Mouse (Mus musculus) intestine, postnatal 0 days (tissue): ENCODE measurements around the gene C5ar2. TPM values are rescaled to one million over a fixed set of nuclear protein-coding genes. Genes with fewer than 3 reads are reported as not detected.
"Not testable (repeated sequence)": the region's sequence is repeated elsewhere in the genome, so short reads cannot be mapped to it uniquely, and the experiment has no call there.

Experiments
- ATAC-seq: fragments of 200-750 bp; cut with Nextera tagmentation; 2 replicates; pipeline ENCODE4 v1.8.0; 2017; ENCODE audit warnings: mild to moderate bottlenecking, moderate TSS enrichment, moderate library complexity
- H3K27ac ChIP-seq: fragments of 300-500 bp; sonication (generic); 2 replicates; pipeline ENCODE4 v1.5.1; 2014; ENCODE audit warnings: mild to moderate bottlenecking, low read depth, low read length, moderate library complexity
- H3K27me3 ChIP-seq: fragments of 300-500 bp; sonication (generic); replicated peaks from 2 replicates; pipeline ENCODE4 v1.6.1; 2014; ENCODE audit warnings: low read length, mixed read lengths; ENCODE audit not compliant: control insufficient read depth, insufficient read depth
- H3K36me3 ChIP-seq: fragments of 300-500 bp; sonication (generic); 2 replicates; pipeline ENCODE4 v1.6.1; 2014; ENCODE audit warnings: mild to moderate bottlenecking, moderate library complexity; ENCODE audit not compliant: control insufficient read depth, insufficient read depth
- H3K4me1 ChIP-seq: fragments of 300-500 bp; sonication (generic); replicated peaks from 2 replicates; pipeline ENCODE4 v1.6.1; 2014; ENCODE audit warnings: antibody characterized with exemption, low read length, mixed read lengths; ENCODE audit not compliant: control insufficient read depth, insufficient read depth
- H3K4me2 ChIP-seq: fragments of 300-500 bp; sonication (generic); replicated peaks from 2 replicates; pipeline ENCODE4 v1.6.1; 2014; ENCODE audit warnings: low read depth, mild to moderate bottlenecking, moderate library complexity
- H3K4me3 ChIP-seq: fragments of 300-500 bp; sonication (generic); 2 replicates; pipeline ENCODE4 v1.5.1; 2014; ENCODE audit warnings: low read depth, low read length
- H3K9ac ChIP-seq: fragments of 300-500 bp; sonication (generic); 2 replicates; pipeline ENCODE4 v1.6.1; 2014; ENCODE audit warnings: mild to moderate bottlenecking, low read depth, low read length
- H3K9me3 ChIP-seq: fragments of 300-500 bp; sonication (generic); 2 replicates; pipeline ENCODE4 v1.6.1; 2016; ENCODE audit warnings: mixed run types; ENCODE audit not compliant: control insufficient read depth
- CTCF ChIP-seq: sonication (generic); IDR thresholded peaks from 2 replicates; pipeline ENCODE4 v1.5.1; 2016; ENCODE audit warnings: low read depth, mild to moderate bottlenecking, control low read depth, antibody characterized with exemption, moderate library complexity
- WGBS: fragments of 180-500 bp; shearing (Covaris S2); extraction: QIAGEN DNeasy Blood & Tissue Kit; methylation state at CpG from one replicate; pipeline ENCODE4 v1.1.7; 2014; 5-methylcytosine and 5-hydroxymethylcytosine counted together
- polyA plus RNA-seq: library from polyadenylated mRNA; unstranded; fragments of >200 nt; fragmentation: Nextera tagmentation; extraction: Ambion mirVana; gene quantifications from 2 replicates; pipeline ENCODE4 v1.2.1, GENCODE M21; 2015

The C5ar2 gene
- polyA plus RNA-seq, 1 experiment from 2014 or later: 0.16 TPM

- H3K9me3 ChIP-seq: no peaks in the 10 kb centered on the region
- peak overlapping the region; percentile 61 for H3K4me3 ChIP-seq
- peaks cover 7% of the 10 kb centered on the region for H3K4me1 ChIP-seq
- no peaks in the 10 kb centered on the region for H3K27me3 ChIP-seq
- peak; percentile 57 for TF ChIP-seq CTCF
- peak overlapping the region; percentile 94 for H3K4me2 ChIP-seq
- peak overlapping the region; percentile 96 for H3K27ac ChIP-seq
- peaks cover 24% of the 10 kb centered on the region for H3K36me3 ChIP-seq
- WGBS: 1% methylated on average over 42 of the region's 46 CpGs
- peak overlapping the region; percentile 69 for H3K9ac ChIP-seq
- ATAC-seq: peak; percentile 80
Observed at GRCm38 (mm10) chr7:16272681-16273080, 28.7 kb upstream of the C5ar2 start.

GRCm38 (mm10) chr7:16271139-16271538, 27.2 kb upstream of the C5ar2 start:
- no peak for TF ChIP-seq CTCF
- ATAC-seq: no peak
- Histone ChIP-seq H3K27me3 (no peaks in the 10 kb centered on the region), H3K9me3 (no peaks in the 10 kb centered on the region), H3K36me3 (peaks cover 11% of the 10 kb centered on the region), H3K4me1 (peaks cover 7% of the 10 kb centered on the region), H3K4me3 (no peak overlapping the region), H3K27ac (no peak overlapping the region), H3K9ac (no peak overlapping the region), H3K4me2 (no peak overlapping the region)
- 86% methylated on average over 1 of the region's 1 CpGs for WGBS

- ATAC-seq: peak; percentile 68
- H3K27me3 ChIP-seq, H3K9ac ChIP-seq, H3K4me2 ChIP-seq, H3K36me3 ChIP-seq, H3K9me3 ChIP-seq, H3K4me1 ChIP-seq, H3K27ac ChIP-seq, H3K4me3 ChIP-seq: not testable (repeated sequence)
- 38% methylated on average over 7 of the region's 7 CpGs for WGBS
Observed at GRCm38 (mm10) chr7:16266593-16266992, 22.6 kb upstream of the C5ar2 start.

GRCm38 (mm10) chr7:16265856-16266255, 21.9 kb upstream of the C5ar2 start:
- no peak for ATAC-seq
- H3K4me1 ChIP-seq: no peaks in the 10 kb centered on the region
- no peak overlapping the region for H3K4me2 ChIP-seq
- TF ChIP-seq CTCF: no peak
- H3K36me3 ChIP-seq: no peaks in the 10 kb centered on the region
- H3K9me3 ChIP-seq: no peaks in the 10 kb centered on the region
- H3K27ac ChIP-seq: no peak overlapping the region
- no peak overlapping the region for H3K9ac ChIP-seq
- no peaks in the 10 kb centered on the region for H3K27me3 ChIP-seq
- H3K4me3 ChIP-seq: no peak overlapping the region
- 87% methylated on average over 11 of the region's 11 CpGs for WGBS

- no peaks in the 10 kb centered on the region for H3K27me3 ChIP-seq
- H3K27ac ChIP-seq: no peak overlapping the region
- no peaks in the 10 kb centered on the region for H3K36me3 ChIP-seq
- TF ChIP-seq CTCF: no peak
- no peaks in the 10 kb centered on the region for H3K4me1 ChIP-seq
- WGBS: 80% methylated on average over 5 of the region's 5 CpGs
- no peak for ATAC-seq
- no peaks in the 10 kb centered on the region for H3K9me3 ChIP-seq
- H3K4me3 ChIP-seq: no peak overlapping the region
- H3K4me2 ChIP-seq: no peak overlapping the region
- no peak overlapping the region for H3K9ac ChIP-seq
Observed at GRCm38 (mm10) chr7:16263843-16264242, 19.9 kb upstream of the C5ar2 start.

GRCm38 (mm10) chr7:16263015-16263787, 19.2 kb upstream of the C5ar2 start:
- Histone ChIP-seq H3K4me1 (no peaks in the 10 kb centered on the region), H3K36me3 (no peaks in the 10 kb centered on the region), H3K9ac (no peak overlapping the region), H3K9me3 (no peaks in the 10 kb centered on the region), H3K27ac (no peak overlapping the region), H3K4me2 (no peak overlapping the region), H3K27me3 (no peaks in the 10 kb centered on the region), H3K4me3 (no peak overlapping the region)
- no peak for ATAC-seq
- TF ChIP-seq CTCF: peak; percentile 88
- 26% methylated on average over 8 of the region's 8 CpGs for WGBS
